Mouse (Mus musculus): ENCODE data around the gene Tdrd12. TPM values are rescaled to one million over a fixed set of nuclear protein-coding genes. Genes with fewer than 3 reads are reported as not detected.
A peak's percentile ranks its signal among the peaks of the same experiment; 100 is the strongest.

Tdrd12 gene
- polyA plus RNA-seq, 1 experiment from 2014 or later, result 0.39 TPM

DNA sequence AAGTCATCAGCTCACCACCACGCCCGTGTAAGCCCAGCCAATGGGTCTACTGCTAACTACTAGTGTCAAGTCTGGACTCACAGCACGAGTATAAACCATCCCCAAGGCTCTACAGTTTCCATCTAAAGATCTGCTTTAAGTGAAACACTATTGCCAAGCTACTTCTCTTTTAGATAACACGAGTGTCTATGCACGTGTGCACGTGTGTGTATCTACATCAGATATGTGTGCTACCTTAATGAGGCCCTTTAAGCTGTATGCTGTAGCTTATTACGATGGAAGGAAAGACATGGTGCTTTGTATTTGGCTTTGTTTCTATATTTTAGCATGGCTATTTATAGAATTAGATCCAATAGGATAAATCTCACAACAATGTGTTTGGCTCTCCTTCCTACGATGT is 51.0 kb downstream of the Tdrd12 start:
- no peak overlapping the region for H3K4me2 ChIP-seq (replicated peaks)
- no peaks in the 10 kb centered on the region for H3K36me3 ChIP-seq
- 78% methylated on average over 8 of the region's 8 CpGs for WGBS
- H3K27ac ChIP-seq (replicated peaks), result no peak overlapping the region
- no peak overlapping the region for H3K9ac ChIP-seq
- H3K9me3 ChIP-seq (replicated peaks), result no peaks in the 10 kb centered on the region
- no peak overlapping the region for H3K4me3 ChIP-seq (replicated peaks)
- no peak for ATAC-seq (ENCODE audit: insufficient number of reproducible peaks, low FRiP score, low TSS enrichment, low read depth)
- no peaks in the 10 kb centered on the region for H3K4me1 ChIP-seq
- H3K27me3 ChIP-seq, result no peaks in the 10 kb centered on the region

DNA sequence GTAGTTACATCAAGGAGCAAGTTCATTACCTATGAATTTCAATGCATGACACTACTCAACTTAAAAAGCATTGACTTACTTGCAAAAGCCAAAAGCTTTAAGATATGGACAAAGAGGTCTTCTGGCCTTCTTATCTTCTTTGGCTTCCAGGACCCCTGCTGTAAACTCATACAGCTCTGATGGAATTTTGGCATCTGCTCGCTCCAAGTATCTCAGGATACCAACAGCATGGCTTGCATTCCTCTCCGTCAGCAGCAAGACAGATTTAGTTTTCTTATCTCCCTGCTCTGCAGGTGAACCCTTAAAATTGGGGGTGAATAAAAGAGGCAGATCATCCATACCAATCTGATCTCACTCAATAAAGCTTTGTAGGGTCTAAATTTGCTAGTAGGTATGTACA is 52.4 kb downstream of the Tdrd12 start:
- H3K4me2 ChIP-seq (replicated peaks), result no peak overlapping the region
- H3K4me3 ChIP-seq (replicated peaks), result no peak overlapping the region
- WGBS, result 74% methylated on average over 2 of the region's 2 CpGs
- ATAC-seq (ENCODE audit: insufficient number of reproducible peaks, low FRiP score, low TSS enrichment, low read depth), result no peak
- no peaks in the 10 kb centered on the region for H3K9me3 ChIP-seq (replicated peaks)
- H3K9ac ChIP-seq, result no peak overlapping the region
- H3K27ac ChIP-seq (replicated peaks), result no peak overlapping the region
- H3K27me3 ChIP-seq, result no peaks in the 10 kb centered on the region
- no peaks in the 10 kb centered on the region for H3K4me1 ChIP-seq
- no peaks in the 10 kb centered on the region for H3K36me3 ChIP-seq

DNA sequence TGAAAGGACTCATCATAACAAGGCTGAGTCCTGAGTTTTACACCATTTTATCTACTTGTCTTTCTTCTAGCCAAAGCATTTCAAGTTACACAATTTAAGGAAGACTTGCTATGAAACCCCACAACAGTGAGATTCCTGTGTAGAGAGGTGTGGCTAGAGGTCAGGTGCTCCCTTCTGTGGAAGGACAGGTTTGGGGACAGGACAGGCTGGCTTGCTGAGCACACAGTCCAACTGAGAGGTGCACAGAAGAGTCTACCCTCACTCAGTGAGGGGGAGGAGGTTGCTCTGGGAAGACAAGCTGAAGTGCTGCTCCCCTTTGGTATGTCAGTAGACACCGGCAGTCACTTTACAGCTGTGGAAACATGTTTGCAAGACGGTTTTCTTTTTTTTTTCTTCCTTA is 61.1 kb downstream of the Tdrd12 start:
- H3K36me3 ChIP-seq, result no peaks in the 10 kb centered on the region
- H3K27ac ChIP-seq (replicated peaks), result no peak overlapping the region
- H3K4me1 ChIP-seq, result no peaks in the 10 kb centered on the region
- no peak overlapping the region for H3K4me2 ChIP-seq (replicated peaks)
- H3K9ac ChIP-seq, result no peak overlapping the region
- no peak for ATAC-seq (ENCODE audit: insufficient number of reproducible peaks, low FRiP score, low TSS enrichment, low read depth)
- WGBS, result 66% methylated on average over 2 of the region's 2 CpGs
- no peak overlapping the region for H3K4me3 ChIP-seq (replicated peaks)
- H3K27me3 ChIP-seq, result no peaks in the 10 kb centered on the region
- no peaks in the 10 kb centered on the region for H3K9me3 ChIP-seq (replicated peaks)

DNA sequence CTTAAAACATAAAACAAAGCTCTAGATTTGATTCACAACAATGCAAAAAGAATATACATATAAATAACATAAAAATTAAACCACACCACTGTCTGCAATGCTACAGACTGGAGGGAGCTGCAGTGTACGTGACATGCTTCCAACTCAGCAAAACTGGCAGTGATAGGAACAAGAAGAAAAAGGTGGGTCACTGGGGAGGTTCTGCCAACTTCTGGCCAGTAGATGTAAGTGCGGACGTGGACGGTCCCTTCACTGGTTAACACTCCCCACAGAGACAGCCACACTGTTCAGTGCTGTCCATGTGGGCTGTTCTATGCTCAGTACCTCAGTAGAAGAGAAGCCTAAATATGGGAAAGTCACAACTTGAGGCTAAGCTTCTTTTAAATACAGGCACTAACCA is 66.8 kb downstream of the Tdrd12 start:
- no peaks in the 10 kb centered on the region for H3K27me3 ChIP-seq
- no peak overlapping the region for H3K4me2 ChIP-seq (replicated peaks)
- no peaks in the 10 kb centered on the region for H3K4me1 ChIP-seq
- WGBS, result 45% methylated on average over 4 of the region's 4 CpGs
- no peak for ATAC-seq (ENCODE audit: insufficient number of reproducible peaks, low FRiP score, low TSS enrichment, low read depth)
- H3K9me3 ChIP-seq (replicated peaks), result no peaks in the 10 kb centered on the region
- H3K4me3 ChIP-seq (replicated peaks), result no peak overlapping the region
- H3K27ac ChIP-seq (replicated peaks), result no peak overlapping the region
- H3K9ac ChIP-seq, result no peak overlapping the region
- H3K36me3 ChIP-seq, result no peaks in the 10 kb centered on the region

DNA sequence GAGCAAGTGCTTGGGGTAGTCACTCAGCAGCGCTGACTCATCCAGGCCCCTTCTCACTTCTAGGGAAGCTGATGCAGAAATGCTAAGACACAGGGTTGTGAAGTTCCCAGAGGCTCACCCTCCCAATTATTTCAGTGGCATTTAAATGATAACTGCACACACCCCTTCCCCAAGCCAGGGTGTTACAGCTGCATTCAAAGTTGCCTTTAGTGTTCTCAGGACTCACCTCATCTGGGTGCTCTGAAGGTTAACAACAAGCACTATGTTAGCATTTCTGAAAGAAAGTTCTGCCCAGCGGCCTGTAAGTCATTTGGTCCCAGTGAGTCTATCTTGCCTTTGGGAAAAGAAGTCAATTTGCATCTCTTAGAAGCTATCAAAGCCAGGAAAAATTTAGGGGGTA is 69.7 kb downstream of the Tdrd12 start:
- ATAC-seq (ENCODE audit: insufficient number of reproducible peaks, low FRiP score, low TSS enrichment, low read depth), result no peak
- Histone ChIP-seq H3K9ac (no peak overlapping the region), H3K27ac (replicated peaks) (no peak overlapping the region), H3K9me3 (replicated peaks) (no peaks in the 10 kb centered on the region), H3K4me1 (no peaks in the 10 kb centered on the region), H3K4me2 (replicated peaks) (no peak overlapping the region), H3K4me3 (replicated peaks) (no peak overlapping the region), H3K36me3 (no peaks in the 10 kb centered on the region), H3K27me3 (no peaks in the 10 kb centered on the region)
- WGBS, result 68% methylated on average over 2 of the region's 2 CpGs

DNA sequence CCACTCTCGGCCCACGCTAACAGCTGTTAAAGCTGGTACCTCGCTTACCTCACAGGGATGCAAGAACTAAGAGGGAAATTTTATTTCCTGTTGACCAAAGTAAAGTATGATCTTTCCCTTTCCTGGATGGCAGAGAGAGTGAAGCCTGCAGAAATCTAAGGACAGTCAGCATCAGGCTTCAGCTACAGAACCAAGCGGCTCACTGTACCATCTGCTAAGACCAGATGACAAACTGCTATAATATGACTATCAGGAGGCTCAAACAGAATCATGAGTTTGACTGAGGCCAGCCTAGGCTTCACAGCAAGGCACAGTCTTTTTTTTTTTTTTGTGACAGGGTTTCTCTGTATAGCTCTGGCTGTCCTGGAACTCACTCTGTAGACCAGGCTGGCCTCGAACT is 72.5 kb downstream of the Tdrd12 start:
- no peak for ATAC-seq (ENCODE audit: insufficient number of reproducible peaks, low FRiP score, low TSS enrichment, low read depth)
- Histone ChIP-seq H3K4me2 (replicated peaks) (no peak overlapping the region), H3K36me3 (no peaks in the 10 kb centered on the region), H3K9ac (no peak overlapping the region), H3K27me3 (no peaks in the 10 kb centered on the region), H3K4me1 (no peaks in the 10 kb centered on the region), H3K9me3 (replicated peaks) (no peaks in the 10 kb centered on the region), H3K4me3 (replicated peaks) (no peak overlapping the region), H3K27ac (replicated peaks) (no peak overlapping the region)
- WGBS, result 91% methylated on average over 5 of the region's 5 CpGs

DNA sequence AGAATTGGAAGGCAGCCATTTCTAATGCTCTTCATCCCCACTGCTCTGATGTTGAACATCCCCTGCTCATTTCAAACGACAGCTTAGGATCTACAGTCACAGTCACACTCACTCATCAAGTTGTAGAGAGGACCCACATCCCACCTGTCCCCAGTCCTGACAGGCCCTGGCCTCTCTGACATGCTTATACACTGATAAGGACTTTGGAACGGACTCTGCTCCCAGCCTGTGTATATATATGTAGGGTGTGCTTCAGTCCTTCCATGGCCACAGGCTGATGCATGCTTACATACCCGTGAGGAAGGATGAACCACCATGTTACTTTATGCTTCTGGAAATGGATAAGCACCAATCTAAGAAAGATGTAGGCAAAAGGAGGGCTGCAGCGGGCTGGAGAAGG is 76.6 kb downstream of the Tdrd12 start:
- Histone ChIP-seq H3K9ac (no peak overlapping the region), H3K4me2 (replicated peaks) (no peak overlapping the region), H3K27me3 (no peaks in the 10 kb centered on the region), H3K4me3 (replicated peaks) (no peak overlapping the region), H3K27ac (replicated peaks) (no peak overlapping the region), H3K9me3 (replicated peaks) (no peaks in the 10 kb centered on the region), H3K36me3 (no peaks in the 10 kb centered on the region), H3K4me1 (no peaks in the 10 kb centered on the region)
- WGBS, result 84% methylated on average over 4 of the region's 4 CpGs
- ATAC-seq (ENCODE audit: insufficient number of reproducible peaks, low FRiP score, low TSS enrichment, low read depth), result no peak

DNA sequence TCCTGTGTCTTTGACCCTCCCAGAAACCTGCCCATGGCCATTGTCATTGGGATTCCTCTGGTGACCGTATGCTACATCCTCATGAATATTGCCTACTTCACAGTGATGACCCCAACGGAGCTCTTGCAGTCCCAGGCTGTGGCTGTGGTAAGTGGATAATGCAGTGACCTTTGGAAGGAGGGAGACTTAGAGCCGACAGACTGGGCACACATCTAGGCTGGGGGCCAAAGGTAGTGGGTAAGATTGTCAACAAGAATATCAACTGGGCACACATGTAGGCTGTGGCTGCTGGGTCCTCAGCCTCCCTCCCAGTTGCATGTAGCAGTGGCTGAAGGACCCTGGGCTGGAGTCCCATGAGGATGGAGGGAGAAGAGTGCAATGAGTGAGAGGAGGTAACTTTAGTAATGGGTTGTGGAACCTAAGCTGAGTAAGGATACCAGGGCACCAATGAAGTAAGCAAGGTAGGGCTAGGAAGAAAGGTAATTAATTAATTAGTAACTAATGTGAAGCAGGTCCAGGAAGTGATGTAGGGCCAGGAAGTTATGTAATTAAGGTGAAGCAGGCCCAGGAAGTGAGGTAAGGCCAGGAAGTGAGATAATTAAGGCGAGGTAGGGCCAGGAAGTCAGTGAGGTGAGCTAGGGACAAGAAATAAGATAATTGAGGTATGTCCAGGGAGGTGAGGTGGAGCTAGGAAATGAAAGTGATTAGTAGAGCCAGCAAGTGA is 81.3 kb downstream of the Tdrd12 start:
- no peaks in the 10 kb centered on the region for H3K36me3 ChIP-seq
- no peak overlapping the region for H3K27ac ChIP-seq (replicated peaks)
- no peak overlapping the region for H3K9ac ChIP-seq
- 83% methylated on average over 4 of the region's 4 CpGs for WGBS
- H3K4me2 ChIP-seq (replicated peaks), result no peak overlapping the region
- H3K4me3 ChIP-seq (replicated peaks), result no peak overlapping the region
- H3K9me3 ChIP-seq (replicated peaks), result no peaks in the 10 kb centered on the region
- no peaks in the 10 kb centered on the region for H3K4me1 ChIP-seq
- no peaks in the 10 kb centered on the region for H3K27me3 ChIP-seq
- no peak for ATAC-seq (ENCODE audit: insufficient number of reproducible peaks, low FRiP score, low TSS enrichment, low read depth)

DNA sequence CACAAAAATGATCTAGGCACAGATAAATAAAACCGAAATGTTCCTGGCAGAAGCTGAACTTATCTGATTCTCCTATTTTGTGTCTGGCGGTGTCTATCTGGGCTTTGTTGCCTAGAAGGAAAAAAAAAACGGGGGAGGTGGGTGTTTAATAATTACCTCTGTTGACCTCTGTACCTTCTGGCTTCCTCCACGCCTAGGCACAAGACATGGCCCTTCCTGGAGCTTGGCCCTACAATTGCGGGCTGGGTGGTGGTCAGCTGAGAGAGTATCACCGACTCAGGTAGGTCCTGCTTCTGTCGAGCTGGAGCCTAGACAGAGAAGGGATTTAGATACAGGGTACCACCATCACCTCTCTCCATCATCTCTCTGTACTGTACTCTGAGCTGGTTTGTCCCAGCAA is 88.7 kb downstream of the Tdrd12 start:
- H3K36me3 ChIP-seq, result no peaks in the 10 kb centered on the region
- H3K9me3 ChIP-seq (replicated peaks), result no peaks in the 10 kb centered on the region
- H3K27ac ChIP-seq (replicated peaks), result no peak overlapping the region
- no peak for ATAC-seq (ENCODE audit: insufficient number of reproducible peaks, low FRiP score, low TSS enrichment, low read depth)
- no peak overlapping the region for H3K4me2 ChIP-seq (replicated peaks)
- H3K4me1 ChIP-seq, result peaks cover 4% of the 10 kb centered on the region; the same call in 1 of the 2 replicates
- H3K9ac ChIP-seq, result no peak overlapping the region
- no peaks in the 10 kb centered on the region for H3K27me3 ChIP-seq
- 63% methylated on average over 7 of the region's 7 CpGs for WGBS
- no peak overlapping the region for H3K4me3 ChIP-seq (replicated peaks)

DNA sequence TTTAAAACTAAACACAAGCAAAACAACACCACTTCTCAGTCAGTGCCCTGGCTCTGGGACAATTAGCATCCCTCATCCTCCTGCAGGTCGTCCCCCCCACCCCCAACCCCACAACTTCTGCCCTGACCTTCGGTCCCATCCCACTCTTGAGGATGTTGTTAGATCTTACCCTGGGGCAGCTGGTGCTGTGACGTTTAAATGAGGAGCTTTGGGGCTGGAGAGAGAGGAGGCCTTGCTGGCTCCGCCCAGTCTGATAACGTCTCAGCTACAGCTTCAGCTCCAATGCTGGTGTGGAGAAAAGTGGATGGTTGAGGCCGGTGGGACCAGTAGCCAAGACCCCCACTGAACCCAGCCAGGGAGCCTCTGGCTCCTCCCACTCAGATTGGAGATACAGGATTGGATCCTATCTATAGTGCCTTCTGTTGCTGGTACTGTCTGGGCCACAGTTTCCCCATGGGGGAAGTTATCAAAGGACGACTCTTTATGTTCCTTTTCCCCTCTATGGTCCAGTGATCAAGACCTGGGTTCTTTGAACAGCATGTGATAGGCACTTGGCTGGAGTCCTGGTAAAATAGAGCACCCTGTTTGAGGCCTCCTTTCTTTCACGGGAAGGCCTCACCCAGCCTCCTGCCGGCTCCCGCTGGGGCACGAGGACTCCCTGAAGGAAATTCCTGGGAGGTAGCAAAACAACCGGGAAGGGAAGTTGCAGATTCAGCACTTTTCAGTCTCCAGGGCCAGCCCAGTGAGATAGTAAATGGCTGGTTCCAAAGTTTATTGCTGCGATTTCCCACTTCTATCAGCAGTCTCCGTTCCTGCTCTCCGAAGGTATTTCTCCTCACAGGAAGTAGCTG is 89.3 kb downstream of the Tdrd12 start, which contains the start of gene Slc7a9:
Slc7a9 (plus strand) TSS at position 801 of the 851 bp plus-strand sequence.
- Histone ChIP-seq H3K27ac (replicated peaks) (no peak within 1 kb of the TSS), H3K9ac (no peak within 1 kb of the TSS), H3K36me3 (no peaks in the 10 kb centered on the region), H3K4me1 (peaks cover 4% of the 10 kb centered on the region; the same call in 1 of the 2 replicates), H3K9me3 (replicated peaks) (no peaks in the 10 kb centered on the region), H3K27me3 (no peaks in the 10 kb centered on the region), H3K4me3 (replicated peaks) (no peak within 1 kb of the TSS), H3K4me2 (replicated peaks) (no peak within 1 kb of the TSS)
- whole genome bisulfite sequencing, result 19% methylated on average over 15 of the region's 15 CpGs
- peak; percentile 51; the same call in 1 of the 2 replicates for ATAC-seq (ENCODE audit: insufficient number of reproducible peaks, low FRiP score, low TSS enrichment, low read depth)

DNA sequence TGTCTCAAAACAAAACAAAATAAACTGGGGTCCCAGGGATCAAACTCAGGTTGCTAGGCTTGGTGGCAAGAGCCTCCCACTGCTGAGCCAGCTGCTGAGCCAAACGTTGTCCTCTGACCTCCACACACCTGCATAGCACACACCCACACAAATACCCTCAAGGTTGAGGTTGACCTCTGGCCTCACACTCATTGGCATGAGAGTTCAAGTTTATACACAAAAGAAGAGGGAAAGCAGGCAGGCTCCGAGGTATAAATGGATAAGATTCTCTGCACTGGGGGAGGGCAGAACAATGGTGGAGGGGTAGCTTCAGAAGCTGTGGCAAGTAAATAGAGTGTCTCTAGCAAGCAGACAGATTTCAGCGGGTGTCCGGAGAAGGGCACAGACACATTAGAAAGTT is 90.0 kb downstream of the Tdrd12 start:
- no peak overlapping the region for H3K4me3 ChIP-seq (replicated peaks)
- ATAC-seq (ENCODE audit: insufficient number of reproducible peaks, low FRiP score, low TSS enrichment, low read depth), result no peak
- H3K9me3 ChIP-seq (replicated peaks), result no peaks in the 10 kb centered on the region
- peaks cover 4% of the 10 kb centered on the region; the same call in 1 of the 2 replicates for H3K4me1 ChIP-seq
- no peaks in the 10 kb centered on the region for H3K27me3 ChIP-seq
- 36% methylated on average over 4 of the region's 4 CpGs for WGBS
- no peak overlapping the region for H3K9ac ChIP-seq
- H3K27ac ChIP-seq (replicated peaks), result no peak overlapping the region
- no peak overlapping the region for H3K4me2 ChIP-seq (replicated peaks)
- no peaks in the 10 kb centered on the region for H3K36me3 ChIP-seq

Measured in embryonic facial prominence, embryonic 15.5 days (tissue).